Mouse (Mus musculus) heart, embryonic 13.5 days (tissue): ENCODE measurements at regions not wholly inside any gene's neighbourhood (a gene's known extent, or its start where the extent isn't known, plus 50 kb on each side); places are given as distances from the start of the nearest gene placed in this dataset.

Experiments
- ATAC-seq: fragments of 200-750 bp; cut with Nextera tagmentation; 2 replicates; pipeline ENCODE4 v1.8.0; 2017; ENCODE audit warnings: moderate TSS enrichment; ENCODE audit not compliant: insufficient number of reproducible peaks, low FRiP score, low TSS enrichment; ENCODE audit errors: extremely low read depth
- H3K27ac ChIP-seq: fragments of 300-500 bp; sonication (generic); replicated peaks from 2 replicates; pipeline ENCODE4 v1.5.1; 2015; ENCODE audit warnings: moderate library complexity, mild to moderate bottlenecking, inconsistent platforms
- H3K27me3 ChIP-seq: fragments of 300-500 bp; sonication (generic); replicated peaks from 2 replicates; pipeline ENCODE4 v1.6.1; 2015; ENCODE audit warnings: mild to moderate bottlenecking, inconsistent platforms
- H3K36me3 ChIP-seq: fragments of 300-500 bp; sonication (generic); 2 replicates; pipeline ENCODE4 v1.6.1; 2015; ENCODE audit warnings: mild to moderate bottlenecking, inconsistent platforms
- H3K4me1 ChIP-seq: fragments of 300-500 bp; sonication (generic); 2 replicates; pipeline ENCODE4 v1.6.1; 2015; ENCODE audit warnings: inconsistent platforms
- H3K4me2 ChIP-seq: fragments of 300-500 bp; sonication (generic); 2 replicates; pipeline ENCODE4 v1.6.1; 2015; ENCODE audit warnings: inconsistent platforms, mild to moderate bottlenecking, moderate library complexity
- H3K4me3 ChIP-seq: fragments of 300-500 bp; sonication (generic); 2 replicates; pipeline ENCODE4 v1.5.1; 2015; ENCODE audit warnings: moderate library complexity, mild to moderate bottlenecking, inconsistent platforms
- H3K9ac ChIP-seq: fragments of 300-500 bp; sonication (generic); 2 replicates; pipeline ENCODE4 v1.6.1; 2015; ENCODE audit warnings: inconsistent platforms, mild to moderate bottlenecking, moderate library complexity
- H3K9me3 ChIP-seq: fragments of 300-500 bp; sonication (generic); 2 replicates; pipeline ENCODE4 v1.6.1; 2016; ENCODE audit warnings: inconsistent platforms
- WGBS: fragments of 180-500 bp; shearing (Covaris S2); methylation state at CpG from one replicate; pipeline ENCODE4 v1.1.7; 2015; ENCODE audit warnings: mixed read lengths; 5-methylcytosine and 5-hydroxymethylcytosine counted together

DNA sequence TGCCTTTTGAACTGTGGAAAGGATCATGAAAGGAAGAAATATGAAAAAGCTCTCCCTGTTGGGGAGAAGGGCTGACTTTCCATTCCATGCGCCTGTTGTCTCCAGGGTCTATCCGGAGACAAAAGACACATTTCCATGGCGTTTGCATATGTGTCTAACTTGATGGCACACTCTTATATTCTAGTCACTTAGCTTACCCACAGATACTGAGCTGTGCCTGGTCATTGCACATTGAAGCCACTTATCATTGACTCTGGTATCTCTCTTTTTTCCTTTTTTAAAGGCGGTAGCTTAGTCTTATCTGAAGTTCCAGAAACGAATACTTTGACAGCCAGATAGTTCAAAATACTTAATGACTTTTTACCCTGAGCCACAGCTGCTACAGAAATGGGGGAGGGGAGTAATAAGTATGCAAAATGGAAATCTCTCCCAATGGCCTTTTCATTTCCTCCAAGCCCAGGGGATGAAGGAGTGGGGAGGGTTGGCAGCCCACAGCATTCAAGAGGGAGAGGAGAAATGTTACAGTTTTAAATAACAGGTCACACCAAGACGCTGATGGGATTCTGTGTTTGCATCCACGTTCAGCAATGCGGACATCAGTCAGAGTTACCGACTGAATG is 137.9 kb upstream of the Slc35f3 start:
- Histone ChIP-seq H3K36me3 (no peaks in the 10 kb centered on the region), H3K4me1 (peaks cover 10% of the 10 kb centered on the region), H3K9ac (no peak overlapping the region), H3K9me3 (no peaks in the 10 kb centered on the region), H3K4me2 (no peak overlapping the region), H3K27me3 (no peaks in the 10 kb centered on the region), H3K4me3 (no peak overlapping the region), H3K27ac (no peak overlapping the region)
- WGBS, result 46% methylated on average over 9 of the region's 9 CpGs
- ATAC-seq, result no peak

DNA sequence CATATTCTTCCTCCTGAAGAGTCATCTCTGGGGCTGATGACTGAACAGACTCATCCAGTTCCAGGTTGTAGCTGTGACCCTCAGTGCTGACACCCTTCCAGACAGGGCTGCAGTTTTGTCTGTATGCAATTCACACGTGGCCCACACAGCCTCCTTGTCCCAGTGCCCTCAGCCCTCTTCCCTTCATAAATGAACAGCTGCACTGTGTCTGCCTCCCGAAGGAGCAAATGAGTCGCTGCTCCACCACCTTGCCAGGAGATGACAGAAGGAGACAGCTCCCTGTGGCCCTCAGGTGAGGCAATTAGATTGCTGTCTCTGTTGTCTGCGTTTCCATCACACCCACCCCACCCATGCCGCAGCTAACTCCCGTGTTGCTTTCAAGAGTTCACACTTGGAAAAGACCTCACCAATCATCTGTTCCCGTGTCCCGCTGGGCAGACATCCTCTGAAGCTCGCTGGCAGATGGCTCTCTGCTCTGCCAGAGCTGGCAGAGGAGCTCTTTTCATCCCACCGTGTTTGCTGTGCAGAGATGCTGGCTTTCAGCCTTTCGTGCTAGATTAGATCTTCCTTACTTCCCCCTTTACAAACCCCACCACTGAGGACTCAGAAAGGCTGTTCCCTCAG is 135.5 kb upstream of the Slc35f3 start:
- WGBS, result 37% methylated on average over 11 of the region's 11 CpGs
- H3K9ac ChIP-seq, result no peak overlapping the region
- H3K4me2 ChIP-seq, result no peak overlapping the region
- H3K36me3 ChIP-seq, result no peaks in the 10 kb centered on the region
- H3K4me3 ChIP-seq, result no peak overlapping the region
- no peak overlapping the region for H3K27ac ChIP-seq
- H3K9me3 ChIP-seq, result no peaks in the 10 kb centered on the region
- peaks cover 10% of the 10 kb centered on the region for H3K4me1 ChIP-seq
- H3K27me3 ChIP-seq, result no peaks in the 10 kb centered on the region
- ATAC-seq, result no peak

- Histone ChIP-seq H3K9ac (no peak overlapping the region), H3K27me3 (no peaks in the 10 kb centered on the region), H3K27ac (no peak overlapping the region), H3K4me1 (peaks cover 10% of the 10 kb centered on the region), H3K4me3 (no peak overlapping the region), H3K4me2 (no peak overlapping the region), H3K36me3 (no peaks in the 10 kb centered on the region), H3K9me3 (no peaks in the 10 kb centered on the region)
- ATAC-seq, result no peak
- WGBS, result 58% methylated on average over 5 of the region's 5 CpGs
Observed at GRCm38 (mm10) chr8:126163954-126164353, 134.4 kb upstream of the Slc35f3 start.

- Histone ChIP-seq H3K27ac (no peak overlapping the region), H3K4me1 (peaks cover 4% of the 10 kb centered on the region; the same call in 1 of the 2 replicates), H3K4me3 (no peak overlapping the region), H3K9ac (no peak overlapping the region), H3K4me2 (no peak overlapping the region), H3K9me3 (no peaks in the 10 kb centered on the region), H3K36me3 (no peaks in the 10 kb centered on the region), H3K27me3 (no peaks in the 10 kb centered on the region)
- 70% methylated on average over 8 of the region's 8 CpGs for WGBS
- ATAC-seq, result no peak
Observed at GRCm38 (mm10) chr8:126165486-126166095, 132.8 kb upstream of the Slc35f3 start.

DNA sequence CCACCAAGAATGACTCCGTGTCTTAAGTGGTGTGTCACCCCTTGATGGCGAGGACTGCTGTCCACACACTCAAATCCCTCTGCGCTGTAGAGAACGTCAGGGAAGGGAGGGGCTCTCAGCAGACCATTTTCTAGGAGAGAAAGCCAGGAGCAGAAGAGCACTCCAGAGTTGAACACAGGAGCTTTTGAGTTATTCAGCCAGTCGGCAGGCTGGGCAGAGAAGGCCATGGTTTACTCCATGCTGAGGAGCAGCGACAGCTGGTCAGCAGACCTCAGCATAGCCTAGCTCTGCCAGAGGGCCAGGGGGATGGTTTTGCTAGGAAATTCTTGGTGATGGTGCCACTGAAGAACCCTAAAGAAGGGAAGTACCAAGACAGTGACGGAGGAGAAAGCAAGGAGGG is 132.0 kb upstream of the Slc35f3 start:
- H3K4me3 ChIP-seq, result no peak overlapping the region
- no peak overlapping the region for H3K27ac ChIP-seq
- no peak overlapping the region for H3K9ac ChIP-seq
- H3K4me1 ChIP-seq, result no peaks in the 10 kb centered on the region
- no peak for ATAC-seq
- H3K9me3 ChIP-seq, result no peaks in the 10 kb centered on the region
- H3K36me3 ChIP-seq, result no peaks in the 10 kb centered on the region
- WGBS, result 59% methylated on average over 7 of the region's 7 CpGs
- no peak overlapping the region for H3K4me2 ChIP-seq
- H3K27me3 ChIP-seq, result no peaks in the 10 kb centered on the region

DNA sequence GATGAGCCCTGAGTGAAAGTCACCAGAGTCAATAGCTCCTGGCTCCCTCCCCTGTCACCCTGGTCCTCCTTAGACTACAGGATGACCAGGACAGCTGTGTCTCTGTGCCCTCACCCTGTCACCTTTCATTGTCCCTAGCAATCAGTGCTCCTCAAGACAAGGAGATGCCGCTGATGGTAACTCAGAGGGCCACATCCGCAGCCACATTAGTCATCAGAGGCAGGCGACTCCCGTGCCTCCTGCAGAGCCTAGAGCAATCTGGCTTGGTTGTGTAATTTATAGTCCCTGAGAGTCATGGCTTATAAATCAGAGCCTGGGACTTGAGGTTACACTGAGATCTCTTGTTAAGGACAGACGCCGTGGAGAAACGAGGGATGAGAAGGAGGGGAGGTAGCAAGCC is 123.9 kb upstream of the Slc35f3 start:
- Histone ChIP-seq H3K4me2 (no peak overlapping the region), H3K9ac (no peak overlapping the region), H3K27ac (no peak overlapping the region), H3K9me3 (no peaks in the 10 kb centered on the region), H3K4me3 (no peak overlapping the region), H3K36me3 (no peaks in the 10 kb centered on the region), H3K4me1 (peaks cover 6% of the 10 kb centered on the region; the same call in 1 of the 2 replicates), H3K27me3 (no peaks in the 10 kb centered on the region)
- ATAC-seq, result no peak
- 71% methylated on average over 7 of the region's 7 CpGs for WGBS

DNA sequence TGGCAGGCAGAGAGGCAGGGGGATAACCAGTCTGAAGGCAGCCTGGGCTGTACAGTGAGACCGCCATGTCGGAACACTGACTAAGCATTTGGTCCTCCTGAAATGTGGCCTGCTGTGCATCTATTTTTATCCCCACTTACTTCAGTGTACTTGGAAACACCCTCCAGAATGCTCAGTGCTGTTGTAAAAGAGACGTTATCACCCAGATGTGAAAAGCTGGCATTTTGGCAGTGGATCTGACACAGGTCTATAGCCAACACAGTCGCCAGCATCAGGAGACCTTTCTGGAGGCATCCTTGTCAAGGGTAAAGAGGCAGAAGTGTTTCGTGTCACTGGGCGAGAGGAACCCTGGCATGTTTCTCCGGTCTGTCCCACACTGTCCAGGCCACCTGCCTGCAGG is 122.1 kb upstream of the Slc35f3 start:
- Histone ChIP-seq H3K4me3 (no peak overlapping the region), H3K27ac (no peak overlapping the region), H3K36me3 (no peaks in the 10 kb centered on the region), H3K9me3 (no peaks in the 10 kb centered on the region), H3K27me3 (no peaks in the 10 kb centered on the region), H3K4me2 (0 out of 2 replicates have a peak overlapping the region, but pooled peaks have one; percentile 27), H3K4me1 (peaks cover 6% of the 10 kb centered on the region; the same call in 1 of the 2 replicates), H3K9ac (no peak overlapping the region)
- no peak for ATAC-seq
- 54% methylated on average over 7 of the region's 7 CpGs for WGBS

GRCm38 (mm10) chr8:126177855-126178254 is 120.5 kb upstream of the Slc35f3 start:
- no peak for ATAC-seq
- no peak overlapping the region for H3K4me3 ChIP-seq

DNA sequence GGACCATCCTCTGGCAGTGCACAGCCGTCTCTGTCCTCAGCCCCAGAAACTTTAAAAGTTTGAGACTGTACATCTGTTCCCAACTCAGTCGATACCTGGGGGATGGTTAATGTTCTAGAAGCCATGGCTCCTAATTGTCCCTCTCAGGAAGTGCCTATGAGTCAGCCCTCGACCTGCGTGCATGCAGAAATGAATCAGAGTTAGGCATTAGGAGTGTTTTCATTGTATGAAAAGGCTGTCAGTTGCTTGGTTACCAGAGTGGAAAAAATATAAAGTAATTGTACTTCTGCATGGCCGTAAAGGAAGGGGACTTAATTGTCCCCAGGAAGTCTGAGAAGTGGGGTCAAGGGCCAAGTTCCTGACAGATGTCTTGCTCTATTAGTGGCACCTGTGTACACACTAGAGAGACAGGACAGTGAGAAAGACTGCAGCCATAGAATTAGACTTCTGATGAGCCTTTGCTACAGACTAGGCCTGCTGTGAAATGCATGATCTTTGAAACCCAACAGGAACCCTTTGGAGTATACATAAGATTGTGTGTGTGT is 109.5 kb upstream of the Slc35f3 start:
- ATAC-seq, result no peak
- WGBS, result 57% methylated on average over 5 of the region's 5 CpGs
- Histone ChIP-seq H3K4me1 (no peaks in the 10 kb centered on the region), H3K4me3 (no peak overlapping the region), H3K27ac (no peak overlapping the region), H3K36me3 (no peaks in the 10 kb centered on the region), H3K9ac (no peak overlapping the region), H3K4me2 (no peak overlapping the region), H3K9me3 (peaks cover 13% of the 10 kb centered on the region; the same call in 1 of the 2 replicates), H3K27me3 (no peaks in the 10 kb centered on the region)

More at GRCm38 (mm10) chr8:126177855-126178254, 120.5 kb upstream of the Slc35f3 start:
- Histone ChIP-seq H3K9ac (no peak overlapping the region), H3K27ac (no peak overlapping the region), H3K4me1 (peaks cover 6% of the 10 kb centered on the region; the same call in 1 of the 2 replicates), H3K36me3 (no peaks in the 10 kb centered on the region), H3K27me3 (no peaks in the 10 kb centered on the region), H3K9me3 (no peaks in the 10 kb centered on the region), H3K4me2 (no peak overlapping the region)
- WGBS, result 72% methylated on average over 10 of the region's 10 CpGs

DNA sequence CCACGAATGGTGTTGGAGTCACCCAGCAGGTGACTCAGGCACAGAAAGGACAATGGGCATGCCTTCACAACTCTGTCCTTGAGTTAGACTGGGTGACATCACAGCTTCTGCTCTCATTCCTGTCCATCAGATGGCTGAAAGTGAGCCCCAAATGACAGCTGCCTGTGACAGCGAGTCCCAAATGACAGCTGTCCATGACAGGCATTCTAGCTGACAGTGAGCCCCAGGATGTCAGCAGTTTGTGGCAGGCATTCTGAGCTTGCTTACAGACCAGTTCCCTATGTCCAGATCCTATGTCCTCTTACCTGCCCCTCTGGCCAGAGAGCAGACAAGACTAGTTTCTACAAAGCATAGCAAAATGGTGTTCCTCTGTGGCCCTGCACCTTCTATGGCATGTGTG is 102.7 kb upstream of the Slc35f3 start:
- Histone ChIP-seq H3K9ac (no peak overlapping the region), H3K4me1 (no peaks in the 10 kb centered on the region), H3K4me3 (no peak overlapping the region), H3K9me3 (peaks cover 16% of the 10 kb centered on the region; the same call in 1 of the 2 replicates), H3K4me2 (no peak overlapping the region), H3K27ac (no peak overlapping the region), H3K27me3 (no peaks in the 10 kb centered on the region), H3K36me3 (no peaks in the 10 kb centered on the region)
- no peak for ATAC-seq
- 66% methylated on average over 2 of the region's 2 CpGs for WGBS

- no peak overlapping the region for H3K27ac ChIP-seq
- H3K27me3 ChIP-seq, result no peaks in the 10 kb centered on the region
- 84% methylated on average over 8 of the region's 8 CpGs for WGBS
- H3K9me3 ChIP-seq, result no peaks in the 10 kb centered on the region
- H3K4me1 ChIP-seq, result no peaks in the 10 kb centered on the region
- no peak overlapping the region for H3K4me3 ChIP-seq
- no peak overlapping the region for H3K4me2 ChIP-seq
- no peak for ATAC-seq
- no peaks in the 10 kb centered on the region for H3K36me3 ChIP-seq
- no peak overlapping the region for H3K9ac ChIP-seq
Observed at GRCm38 (mm10) chr8:126210561-126210960, 87.8 kb upstream of the Slc35f3 start.
